Mouse (Mus musculus) lung, adult 2 months (tissue): ENCODE measurements around the gene Sirt6. TPM values are rescaled to one million over a fixed set of nuclear protein-coding genes. Genes with fewer than 3 reads are reported as not detected.
"Not testable (repeated sequence)": the region's sequence is repeated elsewhere in the genome, so short reads cannot be mapped to it uniquely, and the experiment has no call there.

ENCODE experiments used
- DNase-seq: peaks from one replicate; pipeline ENCODE4 v3.0.0; 2022
- H3K4me1 ChIP-seq: fragments of 200-500 bp; 2 replicates; pipeline ENCODE4 v1.6.1; 2011; ENCODE audit warnings: low read length; ENCODE audit not compliant: control insufficient read depth, insufficient read depth
- H3K4me3 ChIP-seq: fragments of 200-500 bp; replicated peaks from 2 replicates; pipeline ENCODE3; 2011; ENCODE audit warnings: low read depth, mild to moderate bottlenecking, control low read depth, low read length; ENCODE audit errors: extremely low read depth
- CTCF ChIP-seq: fragments of 200-500 bp; IDR thresholded peaks from 2 replicates; pipeline ENCODE4 v1.5.1; 2011; ENCODE audit warnings: mild to moderate bottlenecking, low read length, control low read depth; ENCODE audit not compliant: insufficient read depth
- POLR2A ChIP-seq: fragments of 200-500 bp; IDR thresholded peaks from 2 replicates; pipeline ENCODE4 v1.6.1; 2011; ENCODE audit warnings: low read depth, mild to moderate bottlenecking, control low read depth, low read length, borderline replicate concordance; ENCODE audit errors: extremely low read depth
- WGBS: fragments of 180-500 bp; shearing (Covaris S2); methylation state at CpG from one replicate; pipeline ENCODE4 v1.1.7; 2018; 5-methylcytosine and 5-hydroxymethylcytosine counted together
- polyA plus RNA-seq: library from polyadenylated mRNA; depleted of rRNA; stranded (reverse); fragments of >200 nt; gene quantifications from 2 replicates; pipeline ENCODE4 v1.2.3, GENCODE M21; 2012

The Sirt6 gene
- polyA plus RNA-seq, 1 experiment: 36.2 TPM

- peak overlapping the region; percentile 96 for H3K4me3 ChIP-seq
- peaks cover 9% of the 10 kb centered on the region; the same call in 1 of the 2 replicates for H3K4me1 ChIP-seq
- WGBS: under 1% methylated on average over 75 of the region's 75 CpGs
- TF ChIP-seq CTCF (0 out of 2 replicates have a peak, but pooled peaks have one; percentile 12), POLR2A (peak; percentile 91; the same call in 1 of the 2 replicates)
- DNase-seq: peak; percentile 93
Measured at GRCm38 (mm10) chr10:81643449-81644055, 16.0 kb upstream of the Sirt6 start.

DNA sequence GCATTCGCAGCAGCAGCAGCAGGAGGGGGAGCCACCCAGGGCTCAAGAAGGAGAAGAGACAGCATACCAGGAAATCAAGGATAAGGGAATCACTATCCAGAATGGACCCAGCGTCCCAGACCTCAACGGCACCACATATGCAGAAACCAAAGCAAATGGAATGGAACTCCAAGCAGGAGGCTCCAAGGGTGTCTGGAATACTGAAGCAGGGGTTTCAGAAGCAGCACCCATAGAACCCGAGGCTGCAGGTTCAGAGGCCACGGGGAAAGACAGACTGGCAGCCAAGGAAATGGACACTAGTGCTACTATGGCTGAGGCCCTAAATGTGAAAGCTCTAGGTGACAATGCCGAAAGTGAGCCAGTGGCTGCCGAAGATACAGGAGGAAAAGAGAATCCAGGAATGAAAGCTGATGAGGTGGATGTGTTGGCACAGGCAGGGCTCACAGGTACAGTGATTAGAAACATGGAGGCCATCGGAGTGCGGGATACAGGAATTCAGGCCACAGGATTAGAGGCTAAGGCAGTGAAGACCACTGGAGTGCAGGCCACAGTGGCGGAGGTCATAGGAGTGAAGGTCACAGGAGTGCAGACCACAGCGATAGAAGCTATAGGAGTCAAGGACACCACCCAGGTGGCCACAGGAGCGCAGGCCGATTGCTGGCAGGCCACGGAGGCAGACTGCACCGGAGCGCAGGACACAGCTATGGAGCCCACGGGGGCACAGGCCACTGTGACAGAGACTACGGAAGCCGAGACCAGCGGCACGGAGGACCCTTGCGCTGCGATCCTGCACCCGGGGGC is 15.3 kb upstream of the Sirt6 start:
- 16% methylated on average over 24 of the region's 24 CpGs for WGBS
- no peak for DNase-seq
- Histone ChIP-seq H3K4me1 (peaks cover 9% of the 10 kb centered on the region; the same call in 1 of the 2 replicates), H3K4me3 (peak overlapping the region; percentile 96)
- TF ChIP-seq CTCF: no peak
- no peak for TF ChIP-seq POLR2A

DNA sequence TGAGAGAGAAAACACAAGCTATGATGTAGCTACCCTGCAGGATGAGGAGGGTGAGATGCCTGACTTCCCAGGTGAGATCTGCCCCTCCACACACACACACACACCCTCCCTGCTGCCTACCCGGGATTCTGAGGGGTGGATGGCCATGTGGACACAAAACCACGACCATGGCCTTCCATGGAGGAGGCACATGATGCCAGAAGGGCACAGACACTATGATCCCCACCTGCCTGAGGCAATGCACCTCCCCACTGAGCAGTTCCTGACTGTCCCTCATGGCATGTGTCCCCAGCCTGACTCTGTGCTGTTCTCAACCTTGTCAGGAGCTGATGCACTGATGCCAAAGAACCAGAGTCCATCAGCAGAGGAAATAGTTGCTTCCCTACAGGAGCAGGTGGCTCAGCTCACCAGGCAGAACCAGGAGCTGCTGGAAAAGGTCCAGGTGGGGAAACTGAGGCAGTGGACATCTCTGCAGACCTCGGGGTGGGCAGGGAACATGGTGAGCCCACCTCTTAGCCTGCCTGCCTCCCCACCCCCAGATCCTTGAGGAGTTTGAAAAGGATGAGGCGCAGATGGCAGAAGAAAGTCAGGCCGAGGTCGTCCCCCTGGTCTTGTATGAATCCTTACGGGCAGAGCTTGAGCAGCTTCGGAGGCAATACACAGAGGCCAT is 14.5 kb upstream of the Sirt6 start:
- 74% methylated on average over 8 of the region's 8 CpGs for WGBS
- TF ChIP-seq CTCF (no peak), POLR2A (no peak)
- H3K4me3 ChIP-seq: no peak overlapping the region
- no peak for DNase-seq
- H3K4me1 ChIP-seq: peaks cover 9% of the 10 kb centered on the region; the same call in 1 of the 2 replicates

DNA sequence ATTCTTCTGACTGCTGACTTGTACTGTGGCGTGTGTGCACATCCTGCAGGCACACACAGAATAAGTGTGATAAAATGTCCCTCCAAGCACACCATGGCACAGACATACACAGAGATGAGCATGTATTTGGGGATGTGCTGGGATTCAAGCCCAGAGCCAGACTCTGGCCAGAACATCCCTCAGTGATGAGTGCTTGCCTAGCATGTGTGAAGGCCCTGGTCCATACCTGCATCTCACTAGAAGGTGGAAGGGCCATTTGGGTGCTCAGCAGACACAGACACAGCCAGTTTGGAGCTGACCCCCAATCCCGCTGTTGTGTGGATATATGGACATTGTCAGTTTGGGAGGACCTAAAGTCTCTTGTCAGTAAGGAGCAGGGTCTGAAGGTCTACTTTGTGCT is 14.0 kb upstream of the Sirt6 start:
- WGBS: 93% methylated on average over 2 of the region's 2 CpGs
- peaks cover 9% of the 10 kb centered on the region; the same call in 1 of the 2 replicates for H3K4me1 ChIP-seq
- TF ChIP-seq POLR2A (no peak), CTCF (no peak)

GRCm38 (mm10) chr10:81640825-81641224 is 13.2 kb upstream of the Sirt6 start:
- not testable (repeated sequence) for DNase-seq, H3K4me1 ChIP-seq, H3K4me3 ChIP-seq
- 34% methylated on average over 4 of the region's 4 CpGs for WGBS

More for the DNA sequence above, 14.0 kb upstream of the Sirt6 start:
- DNase-seq: no peak
- H3K4me3 ChIP-seq: no peak overlapping the region

GRCm38 (mm10) chr10:81638101-81638500 is 10.5 kb upstream of the Sirt6 start:
- peaks cover 15% of the 10 kb centered on the region; the same call in 1 of the 2 replicates for H3K4me1 ChIP-seq
- no peak overlapping the region for H3K4me3 ChIP-seq
- no peak for TF ChIP-seq CTCF
- WGBS: 75% methylated on average over 6 of the region's 6 CpGs
- no peak for DNase-seq

DNA sequence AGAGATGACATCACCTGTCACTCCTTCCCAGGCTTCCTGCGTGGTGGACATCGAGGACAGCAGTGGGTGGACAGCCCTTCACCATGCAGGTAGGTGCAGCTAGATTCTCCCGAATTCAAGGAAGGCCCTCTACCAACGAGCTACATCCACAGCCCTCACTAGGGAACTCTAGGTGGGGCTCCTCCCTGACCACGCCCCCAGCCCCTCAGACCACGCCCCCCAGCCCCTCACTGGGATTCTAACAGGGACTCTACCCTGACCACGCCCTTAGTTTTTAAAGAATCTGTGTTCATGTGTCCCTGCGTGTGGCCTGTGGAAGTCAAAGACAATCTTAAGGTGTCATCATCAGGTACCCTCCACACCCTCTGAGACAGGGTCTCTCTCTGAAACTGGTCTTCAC is 8.7 kb upstream of the Sirt6 start:
- no peak for TF ChIP-seq CTCF
- no peak for TF ChIP-seq POLR2A
- H3K4me1 ChIP-seq: 0 out of 2 replicates have a peak, but pooled peaks cover 6% of the 10 kb centered on the region
- WGBS: 18% methylated on average over 8 of the region's 8 CpGs
- DNase-seq: no peak
- H3K4me3 ChIP-seq: no peak overlapping the region

DNA sequence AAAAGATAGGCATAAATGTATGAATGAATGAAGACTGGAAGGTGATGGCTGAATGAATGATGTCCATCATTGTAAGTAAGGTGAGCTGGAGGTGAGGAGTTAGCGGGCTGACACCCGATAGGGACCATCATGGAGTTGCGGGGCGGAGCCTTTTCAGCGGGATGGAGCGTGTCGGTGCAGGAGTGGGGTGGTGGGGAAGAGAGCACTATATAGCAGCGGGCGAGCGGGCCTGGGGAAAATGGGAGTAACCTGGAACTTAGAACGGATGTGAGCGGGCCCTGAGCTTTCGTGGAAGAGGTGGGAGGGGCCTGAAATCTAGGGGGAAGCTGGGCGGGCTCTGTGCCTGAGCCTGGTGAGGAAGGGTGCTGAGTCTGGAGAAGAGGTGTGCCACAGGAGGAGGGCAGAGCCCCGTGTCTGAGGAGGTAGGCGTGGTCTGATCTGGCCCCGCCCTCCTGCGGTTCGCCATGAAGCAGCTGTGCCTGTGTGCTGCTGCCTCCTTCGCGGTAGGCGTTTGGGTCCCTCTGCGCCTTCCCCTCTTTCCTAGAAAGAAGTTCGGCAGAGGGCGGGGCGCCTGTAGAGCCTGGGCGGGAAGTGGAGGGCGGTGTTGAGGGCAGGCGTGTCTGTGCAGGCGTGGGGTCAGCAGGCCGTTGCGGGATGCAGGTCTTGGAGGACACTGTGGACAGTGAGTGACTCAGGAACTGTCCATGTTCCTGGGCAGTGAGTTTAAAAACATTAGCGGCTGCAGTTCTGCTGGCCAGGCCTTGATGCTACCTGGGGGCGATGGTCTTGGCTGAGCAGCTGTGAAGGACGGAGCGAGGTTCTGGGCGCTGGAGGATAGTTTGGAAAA is 5.9 kb upstream of the Sirt6 start:
- Histone ChIP-seq H3K4me3 (peak overlapping the region; percentile 12), H3K4me1 (0 out of 2 replicates have a peak, but pooled peaks cover 6% of the 10 kb centered on the region)
- WGBS: 3% methylated on average over 37 of the region's 37 CpGs
- peak; percentile 81 for DNase-seq
- TF ChIP-seq POLR2A (peak; percentile 38; the same call in 1 of the 2 replicates), CTCF (no peak)

- Histone ChIP-seq H3K4me1 (no peaks in the 10 kb centered on the region; the same call in 1 of the 2 replicates), H3K4me3 (peak within 1 kb of the TSS; percentile 80)
- TF ChIP-seq POLR2A (no peak), CTCF (no peak)
- DNase-seq: no peak
- 79% methylated on average over 16 of the region's 16 CpGs for WGBS
Measured at GRCm38 (mm10) chr10:81628390-81628789, 793 bp upstream of the Sirt6 start, which contains the start of gene Ankrd24. TSS of gene Ankrd24 (plus strand) at chr10:81628540.
